Mouse (Mus musculus) E14TG2a.4 (cell line): Measurements from ENCODE around the gene Pcnt.
A peak's percentile ranks its signal among the peaks of the same experiment; 100 is the strongest.

Experiments used
- H3K27me3 ChIP-seq: 2 replicates; pipeline ENCODE4 v1.6.1; 2014; ENCODE audit warnings: low read length, control low read depth; ENCODE audit not compliant: insufficient read depth
- H3K36me3 ChIP-seq: 2 replicates; pipeline ENCODE4 v1.6.1; 2014; ENCODE audit warnings: low read length, control low read depth; ENCODE audit not compliant: insufficient read depth
- H3K4me1 ChIP-seq: replicated peaks from 2 replicates; pipeline ENCODE4 v1.6.1; 2014; ENCODE audit warnings: low read depth, low read length, control low read depth
- H3K4me3 ChIP-seq: replicated peaks from 2 replicates; pipeline ENCODE4 v1.5.1; 2014; ENCODE audit warnings: mild to moderate bottlenecking, low read length
- H3K9me3 ChIP-seq: 2 replicates; pipeline ENCODE4 v1.6.1; 2014; ENCODE audit warnings: low read length, control low read depth
- CTCF ChIP-seq: conservative IDR thresholded peaks from 2 replicates; pipeline ENCODE4 v1.5.1; 2014; ENCODE audit warnings: low read length
- NANOG ChIP-seq: IDR thresholded peaks from 2 replicates; pipeline ENCODE4 v1.6.1; 2014; ENCODE audit warnings: borderline replicate concordance, low read length, mixed read lengths
- POU5F1 ChIP-seq: IDR thresholded peaks from 2 replicates; pipeline ENCODE4 v1.6.1; 2014; ENCODE audit warnings: low read length, borderline replicate concordance

The Pcnt gene

DNA sequence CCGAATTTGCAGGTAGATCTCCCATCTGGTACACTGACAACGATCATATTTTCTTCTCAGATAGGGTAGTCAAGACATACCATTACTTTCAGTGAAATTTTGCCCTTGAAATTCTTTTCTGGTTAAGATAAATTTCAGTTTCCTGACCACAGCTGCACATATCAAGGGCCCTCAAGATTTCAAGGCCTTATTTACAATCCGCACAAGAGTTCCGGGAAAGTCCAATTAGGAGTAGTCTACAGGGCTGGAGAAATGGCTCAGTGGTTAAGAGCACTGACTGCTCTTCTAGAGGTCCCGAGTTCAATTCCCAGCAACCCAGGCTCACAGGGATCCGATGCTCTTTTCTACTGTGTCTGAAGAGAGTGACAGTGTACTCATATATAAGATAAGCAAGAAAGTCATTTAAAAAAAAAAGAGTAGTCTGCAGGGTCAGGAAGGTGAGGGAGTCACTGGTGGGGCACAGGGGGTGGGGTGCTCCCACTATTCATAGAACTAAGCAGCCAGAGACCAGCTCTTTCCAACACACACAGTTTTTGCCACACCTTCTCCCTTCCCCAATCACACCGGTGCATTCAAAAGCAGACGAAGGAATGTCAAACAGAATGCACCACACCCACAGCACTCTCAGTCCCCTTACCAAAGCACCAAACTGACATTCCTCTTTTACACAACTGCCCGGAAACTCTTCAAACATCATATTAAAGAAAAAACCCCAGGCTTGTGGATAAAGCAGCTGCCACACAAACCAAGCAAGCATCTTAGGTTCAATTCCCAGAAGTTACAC is 3.3 kb downstream of the Pcnt start:
- H3K4me3 ChIP-seq = peak overlapping the region; percentile 96

GRCm38 (mm10) chr10:76433925-76434324 is 8.7 kb downstream of the Pcnt start:
- H3K27me3 ChIP-seq = no peaks in the 10 kb centered on the region
- TF ChIP-seq POU5F1 = no peak
- no peak for TF ChIP-seq CTCF
- no peak for TF ChIP-seq NANOG
- no peak overlapping the region for H3K4me3 ChIP-seq
- H3K4me1 ChIP-seq = peaks cover 27% of the 10 kb centered on the region
- H3K36me3 ChIP-seq = peaks cover 100% of the 10 kb centered on the region
- no peaks in the 10 kb centered on the region for H3K9me3 ChIP-seq

More for the DNA sequence above, 3.3 kb downstream of the Pcnt start:
- Histone ChIP-seq H3K27me3 (no peaks in the 10 kb centered on the region), H3K9me3 (no peaks in the 10 kb centered on the region), H3K36me3 (peaks cover 71% of the 10 kb centered on the region), H3K4me1 (peaks cover 68% of the 10 kb centered on the region)
- TF ChIP-seq CTCF (no peak), POU5F1 (no peak), NANOG (no peak)

DNA sequence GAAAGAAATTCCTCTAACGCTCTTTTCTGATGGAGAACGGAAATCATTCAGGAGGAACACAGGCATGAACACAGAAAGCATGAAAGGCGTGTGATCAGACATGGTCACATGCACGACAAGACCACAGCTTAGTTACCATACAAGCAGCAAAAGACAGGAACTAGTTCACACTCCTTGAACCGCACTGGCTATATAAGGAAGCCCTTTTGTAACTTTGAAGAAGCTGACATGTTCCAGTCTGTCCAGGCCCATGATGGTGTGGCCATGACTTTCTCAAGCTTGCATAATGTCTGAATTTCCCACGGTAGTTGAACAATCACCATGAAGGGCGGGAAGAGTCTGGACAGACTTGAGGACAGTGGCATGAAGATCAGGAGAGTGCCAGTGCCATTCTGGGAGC is 16.9 kb downstream of the Pcnt start:
- Histone ChIP-seq H3K9me3 (no peaks in the 10 kb centered on the region), H3K4me1 (no peaks in the 10 kb centered on the region), H3K27me3 (no peaks in the 10 kb centered on the region), H3K4me3 (no peak overlapping the region), H3K36me3 (peaks cover 100% of the 10 kb centered on the region)
- TF ChIP-seq POU5F1 = no peak
- no peak for TF ChIP-seq NANOG
- no peak for TF ChIP-seq CTCF

DNA sequence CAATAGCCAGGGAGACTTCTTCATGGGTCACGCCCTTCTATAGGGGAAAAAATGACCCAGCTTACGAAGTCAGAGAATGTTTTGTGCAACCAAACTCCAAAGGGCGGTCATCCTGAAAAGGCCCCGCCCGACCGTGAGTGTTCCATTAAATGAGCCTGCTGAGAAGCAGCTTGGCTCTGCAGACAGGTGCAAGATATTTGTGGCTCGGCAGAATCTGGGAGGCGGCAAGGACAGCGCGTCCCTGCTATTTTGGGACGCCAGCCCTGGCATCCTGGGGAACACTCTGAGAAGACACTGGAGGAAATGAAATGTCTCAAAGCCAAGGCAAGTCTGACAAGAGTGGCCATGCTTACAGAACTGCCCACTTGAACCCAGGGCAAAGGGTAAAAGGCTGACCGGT is 25.8 kb downstream of the Pcnt start:
- Histone ChIP-seq H3K9me3 (no peaks in the 10 kb centered on the region), H3K36me3 (peaks cover 100% of the 10 kb centered on the region), H3K4me1 (peaks cover 42% of the 10 kb centered on the region), H3K27me3 (no peaks in the 10 kb centered on the region), H3K4me3 (no peak overlapping the region)
- TF ChIP-seq POU5F1 (no peak), NANOG (no peak), CTCF (no peak)

- H3K4me1 ChIP-seq = peaks cover 38% of the 10 kb centered on the region
- TF ChIP-seq CTCF = no peak
- TF ChIP-seq POU5F1 = no peak
- no peak for TF ChIP-seq NANOG
- H3K36me3 ChIP-seq = peaks cover 93% of the 10 kb centered on the region
- no peaks in the 10 kb centered on the region for H3K27me3 ChIP-seq
- H3K9me3 ChIP-seq = no peaks in the 10 kb centered on the region
- H3K4me3 ChIP-seq = no peak overlapping the region
These were observed 34.1 kb downstream of the Pcnt start for GRCm38 (mm10) chr10:76408520-76408919.

GRCm38 (mm10) chr10:76392596-76392995 is 50.0 kb downstream of the Pcnt start:
- Histone ChIP-seq H3K9me3 (no peaks in the 10 kb centered on the region), H3K27me3 (no peaks in the 10 kb centered on the region), H3K4me1 (peaks cover 24% of the 10 kb centered on the region), H3K36me3 (peaks cover 95% of the 10 kb centered on the region), H3K4me3 (no peak overlapping the region)
- TF ChIP-seq NANOG = no peak
- TF ChIP-seq CTCF = no peak
- TF ChIP-seq POU5F1 = no peak

DNA sequence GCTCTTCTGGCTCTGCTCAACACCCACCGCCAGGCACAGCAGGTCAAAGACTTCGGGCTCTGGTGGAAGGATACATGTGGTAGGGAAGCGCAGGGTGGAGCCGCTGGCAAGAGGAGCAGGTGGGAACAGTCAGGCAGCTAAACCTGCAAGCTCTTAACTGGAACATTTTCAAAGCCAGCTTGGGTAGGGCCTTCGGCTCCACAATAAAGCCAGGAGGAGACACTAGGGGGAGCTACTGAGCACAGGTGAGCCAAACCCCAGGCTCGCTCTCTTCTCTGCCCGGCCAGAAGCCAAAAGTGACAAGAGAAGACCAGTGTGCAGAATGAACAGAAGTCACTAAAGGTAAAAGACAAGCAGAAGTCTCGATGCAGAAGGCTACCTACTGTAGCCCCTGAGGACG is 50.8 kb downstream of the Pcnt start:
- no peaks in the 10 kb centered on the region for H3K9me3 ChIP-seq
- TF ChIP-seq CTCF = peak; percentile 90
- TF ChIP-seq POU5F1 = no peak
- no peaks in the 10 kb centered on the region for H3K27me3 ChIP-seq
- peaks cover 94% of the 10 kb centered on the region for H3K36me3 ChIP-seq
- H3K4me3 ChIP-seq = no peak overlapping the region
- peaks cover 24% of the 10 kb centered on the region for H3K4me1 ChIP-seq

DNA sequence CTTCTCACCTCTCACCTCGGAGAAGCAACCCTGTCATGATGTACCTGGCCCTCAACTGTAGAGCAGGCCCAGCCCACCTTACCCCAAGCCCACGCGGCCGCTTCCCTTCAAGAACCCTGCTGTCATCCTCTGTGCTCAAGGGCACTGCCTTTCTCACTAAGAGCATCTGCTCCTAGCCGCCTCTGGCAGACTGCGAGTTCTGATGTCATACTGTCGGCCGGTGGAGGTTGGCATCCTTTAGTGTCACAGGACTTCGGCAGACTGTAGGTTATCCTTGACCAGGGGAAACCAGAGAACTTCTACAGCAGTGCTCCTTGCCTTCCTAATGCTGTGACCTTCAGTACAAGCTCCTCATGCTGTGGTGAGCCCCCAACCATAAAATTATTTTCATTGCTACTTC is 51.4 kb downstream of the Pcnt start:
- Histone ChIP-seq H3K4me3 (no peak overlapping the region), H3K36me3 (peaks cover 94% of the 10 kb centered on the region), H3K4me1 (peaks cover 24% of the 10 kb centered on the region), H3K9me3 (no peaks in the 10 kb centered on the region), H3K27me3 (no peaks in the 10 kb centered on the region)
- TF ChIP-seq CTCF = no peak
- no peak for TF ChIP-seq POU5F1
- no peak for TF ChIP-seq NANOG

DNA sequence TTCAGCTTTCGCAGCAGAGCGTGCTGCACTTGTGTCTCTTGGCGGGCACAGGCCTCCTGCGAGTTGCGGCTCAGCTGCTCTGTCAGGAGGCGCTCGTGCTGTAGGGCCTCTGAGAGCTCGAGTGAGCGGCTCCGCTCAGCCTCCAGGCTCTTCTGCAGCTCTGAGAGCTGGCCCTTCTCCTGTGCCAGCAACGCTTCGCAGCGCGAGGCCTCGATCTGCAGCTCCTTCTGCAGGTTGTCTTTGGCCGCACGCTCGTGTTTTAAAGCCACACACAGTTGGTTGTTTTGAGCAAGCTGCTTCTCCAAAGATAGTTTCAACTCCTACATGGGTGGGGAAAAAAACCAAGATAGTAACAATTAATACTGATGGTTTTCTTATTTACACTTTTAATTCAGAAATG is 67.6 kb downstream of the Pcnt start:
- peak overlapping the region; percentile 63 for H3K4me3 ChIP-seq
- 0 out of 2 replicates have a peak, but pooled peaks cover 5% of the 10 kb centered on the region for H3K9me3 ChIP-seq
- H3K27me3 ChIP-seq = no peaks in the 10 kb centered on the region
- peaks cover 98% of the 10 kb centered on the region for H3K36me3 ChIP-seq
- peaks cover 40% of the 10 kb centered on the region for H3K4me1 ChIP-seq
- TF ChIP-seq NANOG (no peak), POU5F1 (no peak), CTCF (no peak)
